Comparison of ENCODE assay signal across 8 mouse cellular contexts in the genomic region with DNA sequence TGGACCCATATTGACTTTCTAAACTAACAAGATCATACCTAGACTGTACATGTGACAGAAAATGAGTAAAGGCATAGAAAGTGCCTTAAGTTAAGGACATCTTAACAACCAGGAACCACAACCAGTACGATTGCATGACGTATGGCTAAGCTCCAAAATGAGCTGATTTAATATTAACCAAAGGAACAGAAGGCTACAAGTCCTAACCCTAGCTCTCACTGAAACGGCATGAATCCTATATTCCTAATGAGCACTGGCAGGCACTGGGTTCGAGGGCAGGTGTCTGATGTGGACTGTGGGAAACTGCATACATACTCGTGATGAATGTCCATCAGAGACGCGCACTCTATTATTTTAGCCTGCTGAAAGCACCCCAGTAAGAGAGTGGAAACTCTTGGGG. TPM values are rescaled to one million over a fixed set of nuclear protein-coding genes. Genes with fewer than 3 reads are reported as not detected.
DNase-seq lines count a peak whose midpoint lies in the region; ATAC-seq and TF ChIP-seq lines count a peak whose summit lies in the region.

No protein-coding gene starts in this region.

- TF ChIP-seq CTCF in lung, embryonic 14.5 days (IDR thresholded peaks at IDR 0.05; ENCODE audit: low read depth) = no peak

- 25% methylated on average over 7 of the region's 7 CpGs for WGBS in lung, embryonic 14.5 days
- 32% methylated on average over 7 of the region's 7 CpGs for WGBS in embryonic facial prominence, embryonic 13.5 days
- WGBS in kidney, embryonic 15.5 days = 25% methylated on average over 7 of the region's 7 CpGs
- WGBS in neural tube, embryonic 13.5 days = 31% methylated on average over 7 of the region's 7 CpGs

- ATAC-seq in lung, embryonic 14.5 days (ENCODE audit: insufficient read depth) = no peak
- ATAC-seq in embryonic facial prominence, embryonic 13.5 days (ENCODE audit: insufficient number of reproducible peaks, insufficient read depth, low FRiP score, low TSS enrichment, low read depth) = no peak
- no peak for ATAC-seq in kidney, embryonic 15.5 days (replicated peaks; ENCODE audit: low FRiP score)
- ATAC-seq in neural tube, embryonic 13.5 days (ENCODE audit: low read depth) = no peak

- no peak for DNase-seq in lung, embryonic 14.5 days
- no peak for DNase-seq in lung, postnatal 25 days (ENCODE audit: low spot score)
- no peak for DNase-seq in natural killer cell, adult 2 months (ENCODE audit: low spot score in 2 of 2)
- DNase-seq in urinary bladder, postnatal 14 days (ENCODE audit: low spot score) = no peak
- DNase-seq in yolk sac, embryonic 10.5 days (ENCODE audit: low spot score) = no peak

- peak overlapping the region; percentile 84 for H3K4me3 ChIP-seq in lung, embryonic 14.5 days (ENCODE audit: low read depth, low read length)
- peak overlapping the region; percentile 92 for H3K4me3 ChIP-seq in embryonic facial prominence, embryonic 13.5 days
- peak overlapping the region; percentile 95 for H3K4me3 ChIP-seq in kidney, embryonic 15.5 days (replicated peaks)
- peak overlapping the region; percentile 92 for H3K4me3 ChIP-seq in neural tube, embryonic 13.5 days

- peaks cover 4% of the 10 kb centered on the region for H3K4me1 ChIP-seq in lung, embryonic 14.5 days (ENCODE audit: insufficient read depth)
- H3K4me1 ChIP-seq in embryonic facial prominence, embryonic 13.5 days = peaks cover 22% of the 10 kb centered on the region
- H3K4me1 ChIP-seq in kidney, embryonic 15.5 days = peaks cover 26% of the 10 kb centered on the region
- H3K4me1 ChIP-seq in neural tube, embryonic 13.5 days (replicated peaks) = peaks cover 36% of the 10 kb centered on the region

- H3K4me2 ChIP-seq in lung, embryonic 14.5 days = peak overlapping the region; percentile 86
- H3K4me2 ChIP-seq in embryonic facial prominence, embryonic 13.5 days = peak overlapping the region; percentile 85
- H3K4me2 ChIP-seq in kidney, embryonic 15.5 days = peak overlapping the region; percentile 87
- peak overlapping the region; percentile 89 for H3K4me2 ChIP-seq in neural tube, embryonic 13.5 days

- peak overlapping the region; percentile 98 for H3K9ac ChIP-seq in lung, embryonic 14.5 days
- peak overlapping the region; percentile 98 for H3K9ac ChIP-seq in embryonic facial prominence, embryonic 13.5 days
- peak overlapping the region; percentile 98 for H3K9ac ChIP-seq in kidney, embryonic 15.5 days
- peak overlapping the region; percentile 97 for H3K9ac ChIP-seq in neural tube, embryonic 13.5 days

- no peaks in the 10 kb centered on the region for H3K27me3 ChIP-seq in lung, embryonic 14.5 days (ENCODE audit: insufficient read depth, low read length)
- H3K27me3 ChIP-seq in embryonic facial prominence, embryonic 13.5 days = no peaks in the 10 kb centered on the region
- H3K27me3 ChIP-seq in kidney, embryonic 15.5 days = no peaks in the 10 kb centered on the region
- no peaks in the 10 kb centered on the region for H3K27me3 ChIP-seq in neural tube, embryonic 13.5 days

- H3K36me3 ChIP-seq in lung, embryonic 14.5 days (ENCODE audit: insufficient read depth) = 0 out of 2 replicates have a peak, but pooled peaks cover 2% of the 10 kb centered on the region
- no peaks in the 10 kb centered on the region for H3K36me3 ChIP-seq in embryonic facial prominence, embryonic 13.5 days
- no peaks in the 10 kb centered on the region for H3K36me3 ChIP-seq in kidney, embryonic 15.5 days
- no peaks in the 10 kb centered on the region for H3K36me3 ChIP-seq in neural tube, embryonic 13.5 days

- no peaks in the 10 kb centered on the region for H3K9me3 ChIP-seq in lung, embryonic 14.5 days (ENCODE audit: low read depth, low read length)
- H3K9me3 ChIP-seq in embryonic facial prominence, embryonic 13.5 days = no peaks in the 10 kb centered on the region
- H3K9me3 ChIP-seq in kidney, embryonic 15.5 days (replicated peaks) = no peaks in the 10 kb centered on the region
- H3K9me3 ChIP-seq in neural tube, embryonic 13.5 days = no peaks in the 10 kb centered on the region

- H3K27ac ChIP-seq in lung, embryonic 14.5 days (ENCODE audit: low read depth) = no peak overlapping the region
- no peak overlapping the region for H3K27ac ChIP-seq in embryonic facial prominence, embryonic 13.5 days
- H3K27ac ChIP-seq in kidney, embryonic 15.5 days = 0 out of 2 replicates have a peak overlapping the region, but pooled peaks have one; percentile 96
- no peak overlapping the region for H3K27ac ChIP-seq in neural tube, embryonic 13.5 days (replicated peaks)

RNA-seq across cellular contexts. Expression of a gene that starts 5.9 kb away (rescaled TPM):
- polyA plus RNA-seq in lung, embryonic 14.5 days (2014; fragmentation: Nextera tagmentation; extraction: Ambion mirVana) = 97.7 and 102 TPM in 2 replicates
- polyA plus RNA-seq in embryonic facial prominence, embryonic 13.5 days (2015; fragmentation: Nextera tagmentation; extraction: Ambion mirVana) = 100 and 101 TPM in 2 replicates
- polyA plus RNA-seq in kidney, embryonic 15.5 days (2015; fragmentation: Nextera tagmentation; extraction: Ambion mirVana) = 93.1 and 95.5 TPM in 2 replicates
- 98.8 and 114 TPM in 2 replicates for polyA plus RNA-seq in neural tube, embryonic 13.5 days (2015; fragmentation: Nextera tagmentation; extraction: Ambion mirVana)
